Mouse (Mus musculus) gastrocnemius, postnatal 4 days (tissue): ENCODE results near the gene Lrrc8b. TPM values are rescaled to one million over a fixed set of nuclear protein-coding genes. Genes with fewer than 3 reads are reported as not detected.

Experiments
- DNase-seq, 2 experiments: peaks; one replicate each; pipeline ENCODE4 v3.0.0; 2021 to 2022; ENCODE audit warnings: low spot score in 2 of 2, mixed read lengths in 2 of 2
- total RNA-seq, 2 experiments: library from RNA; stranded (reverse); gene quantifications; 2 replicates each; pipeline ENCODE4 v1.2.3; 2021

The Lrrc8b gene
- total RNA-seq, 2 experiments from 2014 or later, result 10.7 TPM

GRCm38 (mm10) chr5:105418364-105418763 lies 2.8 kb downstream of the Lrrc8b start:
- no peak for DNase-seq

GRCm38 (mm10) chr5:105418851-105419250 lies 3.3 kb downstream of the Lrrc8b start:
- DNase-seq, result no peak

- no peak for DNase-seq
Measured at GRCm38 (mm10) chr5:105425587-105425986, 10.0 kb downstream of the Lrrc8b start.

- no peak for DNase-seq
Measured at GRCm38 (mm10) chr5:105427326-105427725, 11.8 kb downstream of the Lrrc8b start.

- peak in 1 of 2 experiments; percentile 24 for DNase-seq
Measured at GRCm38 (mm10) chr5:105428265-105428974, 12.8 kb downstream of the Lrrc8b start.

GRCm38 (mm10) chr5:105430148-105430547 lies 14.6 kb downstream of the Lrrc8b start:
- no peak for DNase-seq

GRCm38 (mm10) chr5:105439608-105440007 lies 24.0 kb downstream of the Lrrc8b start:
- DNase-seq, result no peak

- no peak for DNase-seq
Measured at GRCm38 (mm10) chr5:105440992-105441535, 25.5 kb downstream of the Lrrc8b start.

GRCm38 (mm10) chr5:105442212-105443000 lies 26.8 kb downstream of the Lrrc8b start:
- DNase-seq, result no peak

GRCm38 (mm10) chr5:105443057-105443815 lies 27.7 kb downstream of the Lrrc8b start:
- DNase-seq, result no peak

GRCm38 (mm10) chr5:105445686-105446085 lies 30.1 kb downstream of the Lrrc8b start:
- DNase-seq, result no peak

- DNase-seq, result no peak
Measured at GRCm38 (mm10) chr5:105454105-105454504, 38.5 kb downstream of the Lrrc8b start.

- no peak for DNase-seq
Measured at GRCm38 (mm10) chr5:105459077-105459476, 43.5 kb downstream of the Lrrc8b start.

GRCm38 (mm10) chr5:105460551-105460950 lies 45.0 kb downstream of the Lrrc8b start:
- no peak for DNase-seq

GRCm38 (mm10) chr5:105461076-105461475 lies 45.5 kb downstream of the Lrrc8b start:
- DNase-seq, result no peak

- DNase-seq, result no peak
Measured at GRCm38 (mm10) chr5:105464671-105465070, 49.1 kb downstream of the Lrrc8b start.

- DNase-seq, result no peak
Measured at GRCm38 (mm10) chr5:105465550-105465949, 50.0 kb downstream of the Lrrc8b start.

GRCm38 (mm10) chr5:105466471-105466902 lies 50.9 kb downstream of the Lrrc8b start:
- no peak for DNase-seq

GRCm38 (mm10) chr5:105467271-105467670 lies 51.7 kb downstream of the Lrrc8b start:
- no peak for DNase-seq

GRCm38 (mm10) chr5:105472983-105473705 lies 57.6 kb downstream of the Lrrc8b start:
- DNase-seq, result no peak

GRCm38 (mm10) chr5:105477527-105477926 lies 62.0 kb downstream of the Lrrc8b start:
- DNase-seq, result no peak
